Mouse (Mus musculus) forebrain, embryonic 14.5 days (tissue): ENCODE data around the gene Dcaf17. TPM values are rescaled to one million over a fixed set of nuclear protein-coding genes. Genes with fewer than 3 reads are reported as not detected.

Experiments used
- ATAC-seq: fragments of 200-750 bp; cut with Nextera tagmentation; 2 replicates; pipeline ENCODE4 v1.8.0; 2017; ENCODE audit warnings: mild to moderate bottlenecking, moderate library complexity
- DNase-seq: peaks from one replicate; pipeline ENCODE4 v3.0.0-alpha.2; 2015; ENCODE audit warnings: low spot score
- H3K27ac ChIP-seq: fragments of 300-500 bp; sonication (generic); 2 replicates; pipeline ENCODE4 v1.5.1; 2014; ENCODE audit warnings: low read depth, mild to moderate bottlenecking, control low read depth, low read length, moderate library complexity
- H3K27me3 ChIP-seq: fragments of 300-500 bp; sonication (generic); replicated peaks from 2 replicates; pipeline ENCODE4 v1.6.1; 2014; ENCODE audit warnings: low read length, control low read depth, mixed read lengths; ENCODE audit not compliant: control insufficient read depth, insufficient read depth
- H3K36me3 ChIP-seq: fragments of 300-500 bp; sonication (generic); 2 replicates; pipeline ENCODE4 v1.6.1; 2014; ENCODE audit warnings: low read length, control low read depth; ENCODE audit not compliant: control insufficient read depth, insufficient read depth
- H3K4me1 ChIP-seq: fragments of 300-500 bp; sonication (generic); 2 replicates; pipeline ENCODE4 v1.6.1; 2014; ENCODE audit warnings: antibody characterized with exemption, low read length, control low read depth; ENCODE audit not compliant: control insufficient read depth, insufficient read depth
- H3K4me2 ChIP-seq: fragments of 300-500 bp; sonication (generic); 2 replicates; pipeline ENCODE4 v1.6.1; 2014; ENCODE audit warnings: mild to moderate bottlenecking, control low read depth, low read length
- H3K4me3 ChIP-seq: fragments of 300-500 bp; sonication (generic); 2 replicates; pipeline ENCODE4 v1.5.1; 2014; ENCODE audit warnings: low read depth, low read length, control low read depth
- H3K9ac ChIP-seq: fragments of 300-500 bp; sonication (generic); 2 replicates; pipeline ENCODE4 v1.6.1; 2014; ENCODE audit warnings: mild to moderate bottlenecking, low read length, control low read depth, moderate library complexity
- H3K9me3 ChIP-seq: fragments of 300-500 bp; sonication (generic); replicated peaks from 2 replicates; pipeline ENCODE4 v1.6.1; 2016; ENCODE audit warnings: low read length, control low read depth, mixed read lengths; ENCODE audit not compliant: control insufficient read depth
- WGBS: fragments of 180-500 bp; shearing (Covaris S2); extraction: QIAGEN DNeasy Blood & Tissue Kit; methylation state at CpG from one replicate; pipeline ENCODE4 v1.1.7; 2014; 5-methylcytosine and 5-hydroxymethylcytosine counted together
- polyA plus RNA-seq: library from polyadenylated mRNA; unstranded; fragments of >200 nt; fragmentation: Nextera tagmentation; extraction: Ambion mirVana; gene quantifications from 2 replicates; pipeline ENCODE4 v1.2.1, GENCODE M21; 2014

Dcaf17 gene
- polyA plus RNA-seq, 1 experiment from 2014 or later, result 23.6 TPM

DNA sequence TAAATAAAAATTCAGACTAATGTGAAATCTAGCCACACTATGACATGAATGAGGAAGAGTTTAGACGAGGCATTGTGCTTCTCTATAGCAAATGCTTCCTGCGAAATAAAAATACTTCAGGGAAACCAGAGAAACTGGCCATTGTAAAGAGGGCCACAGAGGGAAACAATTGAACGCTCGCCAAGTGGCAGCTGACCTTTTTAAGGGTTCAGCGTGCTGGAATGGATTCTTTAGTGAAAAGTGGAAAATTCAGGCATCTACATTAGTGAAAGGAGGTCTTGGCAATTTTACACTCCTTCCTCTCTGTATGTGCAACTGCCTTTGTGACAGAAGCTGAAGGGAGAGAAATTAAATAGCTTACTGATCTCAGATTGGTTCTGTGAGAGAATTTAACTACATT, 66.3 kb downstream of the Dcaf17 start:
- H3K4me2 ChIP-seq, result no peak overlapping the region
- peak; percentile 62 for DNase-seq
- H3K9ac ChIP-seq, result no peak overlapping the region
- H3K27me3 ChIP-seq, result peaks cover 7% of the 10 kb centered on the region; the same call in 1 of the 2 replicates
- peaks cover 12% of the 10 kb centered on the region for H3K4me1 ChIP-seq
- H3K27ac ChIP-seq, result no peak overlapping the region
- no peaks in the 10 kb centered on the region for H3K9me3 ChIP-seq
- 5% methylated on average over 5 of the region's 5 CpGs for WGBS
- no peak overlapping the region for H3K4me3 ChIP-seq
- H3K36me3 ChIP-seq, result no peaks in the 10 kb centered on the region
- no peak for ATAC-seq

DNA sequence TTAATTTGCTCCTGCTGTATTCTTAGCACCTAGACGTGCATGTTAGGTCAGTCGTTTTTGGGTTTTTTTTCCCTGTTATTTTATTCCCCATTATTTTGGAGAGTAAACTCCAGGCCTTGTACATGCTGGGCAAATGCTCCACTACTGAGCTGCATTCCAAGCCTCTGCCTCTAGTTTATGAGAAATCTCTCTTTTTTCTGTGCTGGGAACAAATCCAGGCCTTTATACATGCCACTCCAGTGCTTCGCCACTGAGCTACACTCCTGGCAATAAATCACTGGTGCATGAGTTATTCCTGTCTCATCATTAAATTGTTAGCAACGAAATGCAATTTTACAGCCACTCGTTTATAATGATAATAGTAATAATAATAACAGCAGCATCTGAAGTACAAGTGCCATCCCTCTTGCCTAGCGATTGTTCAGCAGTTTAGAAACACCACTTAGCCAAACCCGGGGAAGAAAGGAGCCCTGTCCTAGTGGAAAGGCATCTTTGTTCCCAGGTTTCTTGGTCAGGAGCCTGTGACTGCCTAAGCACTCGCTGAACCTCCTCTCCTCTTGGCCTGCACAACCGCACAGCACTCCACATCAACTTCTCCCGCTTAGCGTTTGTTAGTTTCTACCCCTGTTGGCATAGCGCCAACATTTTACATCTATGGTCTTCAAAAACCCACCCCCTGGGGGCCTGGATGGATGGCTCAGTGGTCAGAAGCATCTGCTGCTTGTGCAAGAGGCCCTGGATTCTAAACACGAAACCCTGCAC, 67.3 kb downstream of the Dcaf17 start:
- Histone ChIP-seq H3K4me3 (no peak overlapping the region), H3K4me2 (no peak overlapping the region), H3K4me1 (peaks cover 12% of the 10 kb centered on the region), H3K9me3 (no peaks in the 10 kb centered on the region), H3K27me3 (peaks cover 6% of the 10 kb centered on the region; the same call in 1 of the 2 replicates), H3K27ac (no peak overlapping the region), H3K36me3 (no peaks in the 10 kb centered on the region), H3K9ac (no peak overlapping the region)
- DNase-seq (peak; percentile 64), ATAC-seq (peak; percentile 62)
- 54% methylated on average over 13 of the region's 13 CpGs for WGBS

DNA sequence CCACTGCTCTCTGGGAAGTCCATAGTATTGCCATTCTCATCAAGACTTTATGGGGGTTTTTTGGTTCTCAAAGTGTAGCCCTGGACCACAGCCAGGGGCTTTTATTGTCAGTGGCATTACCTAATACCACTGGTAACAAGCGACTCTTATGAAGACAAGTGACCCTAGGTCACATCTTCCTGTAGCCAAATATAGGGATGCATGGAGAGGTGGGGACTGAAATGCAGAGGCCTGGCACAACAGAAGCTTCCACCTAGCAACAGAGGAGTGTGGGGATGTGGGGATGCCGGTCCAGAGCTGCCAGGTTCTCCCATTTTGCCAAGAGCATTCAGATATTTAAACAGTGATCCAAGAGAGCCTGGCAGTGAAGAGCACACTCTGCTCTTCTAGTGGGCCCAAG, 68.5 kb downstream of the Dcaf17 start:
- WGBS, result 69% methylated on average over 2 of the region's 2 CpGs
- DNase-seq (peak; percentile 38), ATAC-seq (no peak)
- Histone ChIP-seq H3K27ac (no peak overlapping the region), H3K36me3 (no peaks in the 10 kb centered on the region), H3K9ac (no peak overlapping the region), H3K4me1 (peaks cover 7% of the 10 kb centered on the region; the same call in 1 of the 2 replicates), H3K4me3 (no peak overlapping the region), H3K27me3 (no peaks in the 10 kb centered on the region), H3K4me2 (no peak overlapping the region), H3K9me3 (no peaks in the 10 kb centered on the region)

DNA sequence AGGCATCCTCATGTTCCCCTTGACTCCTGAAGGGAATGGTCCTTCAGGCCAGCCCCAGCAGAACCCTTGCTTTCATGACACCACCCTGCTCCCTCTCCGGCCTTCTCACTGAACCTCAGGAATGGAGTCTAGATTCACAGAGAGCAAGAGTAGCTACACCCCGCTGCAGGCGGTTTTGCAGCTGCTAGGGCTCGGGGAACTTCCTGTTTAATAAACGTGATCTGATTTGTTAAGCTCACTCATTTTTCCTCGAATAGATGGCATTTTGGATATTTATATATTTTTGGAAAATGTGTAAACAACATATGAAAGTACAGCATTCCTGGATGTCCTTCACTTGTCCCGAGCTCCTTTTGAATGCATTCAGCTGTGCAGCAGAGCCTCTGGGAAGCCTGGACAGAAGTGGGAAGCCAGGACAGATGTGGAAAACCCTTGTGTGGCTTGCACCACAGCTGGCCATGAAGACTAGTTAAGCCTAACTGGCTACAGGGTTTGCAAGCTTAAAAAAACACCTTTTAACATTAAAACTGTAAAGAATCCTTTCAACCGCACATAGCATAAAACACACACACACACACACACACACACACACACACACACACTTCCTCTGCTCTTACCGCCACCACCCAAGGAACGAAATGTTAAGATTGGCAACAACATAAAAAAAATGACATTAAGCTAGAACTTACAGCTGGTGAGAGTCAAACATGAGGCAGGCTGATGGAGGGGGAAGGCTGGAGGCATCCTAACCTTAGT, 72.8 kb downstream of the Dcaf17 start:
- DNase-seq (no peak), ATAC-seq (no peak)
- 91% methylated on average over 10 of the region's 10 CpGs for WGBS
- H3K4me2 ChIP-seq, result no peak overlapping the region
- no peaks in the 10 kb centered on the region for H3K4me1 ChIP-seq
- H3K27me3 ChIP-seq, result no peaks in the 10 kb centered on the region
- no peaks in the 10 kb centered on the region for H3K36me3 ChIP-seq
- no peak overlapping the region for H3K4me3 ChIP-seq
- H3K9ac ChIP-seq, result no peak overlapping the region
- H3K9me3 ChIP-seq, result no peaks in the 10 kb centered on the region
- no peak overlapping the region for H3K27ac ChIP-seq

DNA sequence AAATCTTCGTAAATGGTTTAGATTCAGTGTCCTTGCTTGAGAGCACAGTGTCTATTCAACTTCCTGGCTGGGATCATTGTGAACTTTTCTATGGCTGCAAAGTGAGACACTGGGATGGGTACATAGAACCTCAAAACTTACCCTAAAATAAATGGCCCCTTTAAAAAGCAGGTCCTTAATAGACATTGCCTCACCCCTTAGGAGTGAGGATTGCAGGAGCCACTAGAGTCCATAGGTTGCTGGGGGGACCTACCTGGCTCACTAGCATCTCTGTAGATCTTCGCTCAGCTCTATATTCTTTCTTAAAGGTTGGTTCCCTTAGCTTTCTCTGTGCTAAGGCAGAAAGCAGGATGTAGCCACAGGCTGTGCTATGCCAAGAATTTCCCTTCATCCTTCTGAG, 75.2 kb downstream of the Dcaf17 start:
- no peak overlapping the region for H3K4me2 ChIP-seq
- ATAC-seq, result no peak
- no peak overlapping the region for H3K9ac ChIP-seq
- no peaks in the 10 kb centered on the region for H3K4me1 ChIP-seq
- WGBS, result 88% methylated on average over 2 of the region's 2 CpGs
- no peaks in the 10 kb centered on the region for H3K9me3 ChIP-seq
- no peaks in the 10 kb centered on the region for H3K36me3 ChIP-seq
- no peak for DNase-seq
- no peak overlapping the region for H3K27ac ChIP-seq
- H3K27me3 ChIP-seq, result no peaks in the 10 kb centered on the region
- no peak overlapping the region for H3K4me3 ChIP-seq

DNA sequence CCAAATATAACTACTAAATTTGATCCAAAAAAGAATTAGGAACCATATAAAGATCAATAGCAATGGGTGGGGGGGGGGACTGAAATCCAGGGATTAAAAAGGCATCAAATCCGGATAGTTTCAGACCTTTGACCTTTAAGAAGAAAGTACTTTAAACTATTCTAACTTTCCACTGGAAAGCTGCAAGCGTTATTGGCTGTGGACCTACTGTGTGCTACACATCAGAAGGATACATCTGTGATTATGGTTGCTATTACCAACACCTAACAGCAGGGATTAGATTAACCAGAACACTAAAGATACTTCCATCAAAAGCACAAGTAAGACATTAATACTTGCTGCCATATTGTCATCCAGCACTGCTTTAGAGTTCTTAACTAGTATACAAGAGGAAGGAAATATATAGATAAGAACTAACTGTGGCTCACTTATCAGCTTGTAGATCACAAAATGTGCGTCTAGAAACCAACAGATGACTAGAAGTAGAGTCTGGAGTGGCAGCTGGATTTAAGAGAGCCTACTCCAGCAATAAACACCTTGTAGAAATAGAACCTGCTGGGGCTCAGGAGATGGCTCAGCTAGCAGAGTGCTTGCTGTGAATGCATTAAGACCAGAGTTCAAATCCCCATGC, 76.9 kb downstream of the Dcaf17 start:
- H3K36me3 ChIP-seq, result no peaks in the 10 kb centered on the region
- no peaks in the 10 kb centered on the region for H3K9me3 ChIP-seq
- DNase-seq (no peak), ATAC-seq (no peak)
- H3K4me2 ChIP-seq, result no peak overlapping the region
- no peak overlapping the region for H3K9ac ChIP-seq
- no peaks in the 10 kb centered on the region for H3K4me1 ChIP-seq
- no peak overlapping the region for H3K4me3 ChIP-seq
- WGBS, result 88% methylated on average over 3 of the region's 3 CpGs
- no peaks in the 10 kb centered on the region for H3K27me3 ChIP-seq
- no peak overlapping the region for H3K27ac ChIP-seq

DNA sequence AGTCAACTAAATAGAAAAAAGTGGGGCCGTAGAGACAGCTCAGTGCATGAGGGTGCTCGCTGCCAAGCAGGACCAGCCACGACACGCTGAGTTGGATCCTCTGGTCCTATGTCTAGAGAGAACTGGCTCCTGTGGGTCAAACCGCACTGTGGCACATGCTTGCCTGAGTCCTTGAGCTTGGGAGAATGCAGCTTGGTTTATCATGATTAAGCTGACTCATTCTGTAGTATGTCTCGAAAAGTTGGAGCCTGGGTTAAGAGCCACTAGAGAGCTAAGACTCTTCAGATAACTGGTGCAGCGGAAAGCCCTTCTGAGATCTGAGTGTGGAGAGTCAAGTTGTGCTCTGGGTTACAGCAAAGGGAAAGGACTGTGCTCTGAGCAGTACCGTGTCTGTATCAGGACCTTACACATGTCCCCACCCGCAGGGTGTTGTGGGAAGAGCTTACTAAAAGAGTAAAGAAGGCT, 78.9 kb downstream of the Dcaf17 start:
- ATAC-seq, result no peak
- Histone ChIP-seq H3K4me3 (no peak overlapping the region), H3K4me2 (no peak overlapping the region), H3K9ac (no peak overlapping the region), H3K36me3 (no peaks in the 10 kb centered on the region), H3K9me3 (no peaks in the 10 kb centered on the region), H3K27ac (no peak overlapping the region), H3K27me3 (no peaks in the 10 kb centered on the region), H3K4me1 (no peaks in the 10 kb centered on the region)
- DNase-seq, result no peak
- WGBS, result 85% methylated on average over 9 of the region's 9 CpGs

DNA sequence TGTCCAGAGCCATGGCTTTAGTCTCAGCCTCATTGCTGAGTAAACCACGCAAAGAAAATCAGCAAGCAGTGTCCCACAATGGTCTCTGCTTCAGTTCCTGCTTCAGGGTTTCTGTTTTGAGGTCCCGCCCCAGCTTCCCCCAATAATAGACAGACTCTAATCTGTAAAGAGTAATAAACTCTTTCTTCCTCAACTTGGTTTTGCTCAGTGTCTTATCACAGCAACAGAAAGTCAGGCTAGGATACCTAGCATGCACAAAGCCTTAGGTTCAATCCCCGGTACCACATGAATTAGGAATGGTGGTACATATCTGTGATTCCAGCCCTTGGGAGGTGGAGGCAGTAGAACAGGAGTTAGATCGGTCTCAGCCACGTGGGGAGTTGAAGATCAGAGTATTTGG, 79.7 kb downstream of the Dcaf17 start:
- ATAC-seq, result no peak

More for the DNA sequence above, 79.7 kb downstream of the Dcaf17 start:
- WGBS, result 78% methylated on average over 5 of the region's 5 CpGs
- H3K27me3 ChIP-seq, result no peaks in the 10 kb centered on the region
- no peak for DNase-seq
- H3K36me3 ChIP-seq, result no peaks in the 10 kb centered on the region
- no peak overlapping the region for H3K4me2 ChIP-seq
- no peaks in the 10 kb centered on the region for H3K9me3 ChIP-seq
- H3K9ac ChIP-seq, result no peak overlapping the region
- no peaks in the 10 kb centered on the region for H3K4me1 ChIP-seq
- no peak overlapping the region for H3K4me3 ChIP-seq
- no peak overlapping the region for H3K27ac ChIP-seq
